Mouse (Mus musculus) lung, adult 2 months (tissue): ENCODE measurements around the gene Ccdc91.

Experiments
- CTCF ChIP-seq: fragments of 200-500 bp; IDR thresholded peaks from 2 replicates; pipeline ENCODE4 v1.5.1; 2011; ENCODE audit warnings: mild to moderate bottlenecking, low read length, control low read depth; ENCODE audit not compliant: insufficient read depth
- POLR2A ChIP-seq: fragments of 200-500 bp; IDR thresholded peaks from 2 replicates; pipeline ENCODE4 v1.6.1; 2011; ENCODE audit warnings: low read depth, mild to moderate bottlenecking, control low read depth, low read length, borderline replicate concordance; ENCODE audit errors: extremely low read depth

- no peak for TF ChIP-seq CTCF
- TF ChIP-seq POLR2A = no peak
These were observed 185.1 kb downstream of the Ccdc91 start for GRCm38 (mm10) chr6:147660718-147661117.
